Mouse (Mus musculus): Measurements from ENCODE around the gene Slc28a3. TPM values are rescaled to one million over a fixed set of nuclear protein-coding genes. Genes with fewer than 3 reads are reported as not detected.

Slc28a3 gene
- polyA plus RNA-seq, 1 experiment from 2014 or later: 1.0 TPM

GRCm38 (mm10) chr13:58610059-58610458, 618 bp downstream of the Slc28a3 start:
- no peak for ATAC-seq (ENCODE audit: insufficient number of reproducible peaks, low FRiP score, low TSS enrichment, low read depth)
- no peak overlapping the region for H3K27ac ChIP-seq
- no peak overlapping the region for H3K4me2 ChIP-seq
- no peaks in the 10 kb centered on the region for H3K9me3 ChIP-seq
- 20% methylated on average over 7 of the region's 7 CpGs for WGBS
- peaks cover 12% of the 10 kb centered on the region for H3K4me1 ChIP-seq
- H3K9ac ChIP-seq: no peak overlapping the region
- no peak overlapping the region for H3K4me3 ChIP-seq
- H3K27me3 ChIP-seq: no peaks in the 10 kb centered on the region
- no peaks in the 10 kb centered on the region for H3K36me3 ChIP-seq

GRCm38 (mm10) chr13:58601201-58601855, 9.3 kb downstream of the Slc28a3 start:
- H3K9ac ChIP-seq: no peak overlapping the region
- no peaks in the 10 kb centered on the region for H3K27me3 ChIP-seq
- ATAC-seq (ENCODE audit: insufficient number of reproducible peaks, low FRiP score, low TSS enrichment, low read depth): no peak
- H3K4me2 ChIP-seq: no peak overlapping the region
- H3K27ac ChIP-seq: no peak overlapping the region
- H3K36me3 ChIP-seq: no peaks in the 10 kb centered on the region
- 52% methylated on average over 10 of the region's 10 CpGs for WGBS
- no peaks in the 10 kb centered on the region for H3K4me1 ChIP-seq
- no peaks in the 10 kb centered on the region for H3K9me3 ChIP-seq
- H3K4me3 ChIP-seq: no peak overlapping the region

GRCm38 (mm10) chr13:58598578-58598977, 12.1 kb downstream of the Slc28a3 start:
- ATAC-seq (ENCODE audit: insufficient number of reproducible peaks, low FRiP score, low TSS enrichment, low read depth): no peak
- no peak overlapping the region for H3K4me2 ChIP-seq
- H3K9ac ChIP-seq: no peak overlapping the region
- 64% methylated on average over 4 of the region's 4 CpGs for WGBS
- no peak overlapping the region for H3K27ac ChIP-seq
- H3K4me1 ChIP-seq: no peaks in the 10 kb centered on the region
- no peaks in the 10 kb centered on the region for H3K27me3 ChIP-seq
- no peaks in the 10 kb centered on the region for H3K36me3 ChIP-seq
- H3K4me3 ChIP-seq: no peak overlapping the region
- H3K9me3 ChIP-seq: no peaks in the 10 kb centered on the region

GRCm38 (mm10) chr13:58593129-58593528, 17.5 kb downstream of the Slc28a3 start:
- no peak overlapping the region for H3K9ac ChIP-seq
- 24% methylated on average over 7 of the region's 7 CpGs for WGBS
- no peak overlapping the region for H3K4me3 ChIP-seq
- H3K4me2 ChIP-seq: no peak overlapping the region
- 0 out of 2 replicates have a peak, but pooled peaks cover 3% of the 10 kb centered on the region for H3K27me3 ChIP-seq
- H3K27ac ChIP-seq: no peak overlapping the region
- H3K9me3 ChIP-seq: no peaks in the 10 kb centered on the region
- ATAC-seq (ENCODE audit: insufficient number of reproducible peaks, low FRiP score, low TSS enrichment, low read depth): no peak
- 0 out of 2 replicates have a peak, but pooled peaks cover 10% of the 10 kb centered on the region for H3K4me1 ChIP-seq
- H3K36me3 ChIP-seq: no peaks in the 10 kb centered on the region

- Histone ChIP-seq H3K27me3 (0 out of 2 replicates have a peak, but pooled peaks cover 3% of the 10 kb centered on the region), H3K4me2 (no peak overlapping the region), H3K9ac (no peak overlapping the region), H3K36me3 (no peaks in the 10 kb centered on the region), H3K4me3 (no peak overlapping the region), H3K9me3 (no peaks in the 10 kb centered on the region), H3K27ac (no peak overlapping the region), H3K4me1 (0 out of 2 replicates have a peak, but pooled peaks cover 10% of the 10 kb centered on the region)
- no peak for ATAC-seq (ENCODE audit: insufficient number of reproducible peaks, low FRiP score, low TSS enrichment, low read depth)
- WGBS: 82% methylated on average over 7 of the region's 7 CpGs
Measured at GRCm38 (mm10) chr13:58591912-58592311, 18.8 kb downstream of the Slc28a3 start.

- Histone ChIP-seq H3K4me3 (no peak overlapping the region), H3K27me3 (0 out of 2 replicates have a peak, but pooled peaks cover 3% of the 10 kb centered on the region), H3K9ac (no peak overlapping the region), H3K36me3 (no peaks in the 10 kb centered on the region), H3K4me2 (no peak overlapping the region), H3K27ac (no peak overlapping the region), H3K4me1 (0 out of 2 replicates have a peak, but pooled peaks cover 10% of the 10 kb centered on the region), H3K9me3 (no peaks in the 10 kb centered on the region)
- ATAC-seq (ENCODE audit: insufficient number of reproducible peaks, low FRiP score, low TSS enrichment, low read depth): no peak
- 38% methylated on average over 6 of the region's 6 CpGs for WGBS
Measured at GRCm38 (mm10) chr13:58590630-58591029, 20.0 kb downstream of the Slc28a3 start.

GRCm38 (mm10) chr13:58589517-58589858, 21.2 kb downstream of the Slc28a3 start:
- Histone ChIP-seq H3K4me3 (peak overlapping the region; percentile 20), H3K9me3 (no peaks in the 10 kb centered on the region), H3K4me2 (peak overlapping the region; percentile 42), H3K9ac (no peak overlapping the region), H3K27ac (no peak overlapping the region), H3K4me1 (0 out of 2 replicates have a peak, but pooled peaks cover 10% of the 10 kb centered on the region), H3K36me3 (no peaks in the 10 kb centered on the region), H3K27me3 (0 out of 2 replicates have a peak, but pooled peaks cover 3% of the 10 kb centered on the region)
- WGBS: 2% methylated on average over 9 of the region's 9 CpGs
- ATAC-seq (ENCODE audit: insufficient number of reproducible peaks, low FRiP score, low TSS enrichment, low read depth): no peak

- 0 out of 2 replicates have a peak, but pooled peaks cover 10% of the 10 kb centered on the region for H3K4me1 ChIP-seq
- 50% methylated on average over 15 of the region's 15 CpGs for WGBS
- no peak overlapping the region for H3K9ac ChIP-seq
- H3K27ac ChIP-seq: no peak overlapping the region
- H3K4me3 ChIP-seq: peak overlapping the region; percentile 20
- H3K4me2 ChIP-seq: peak overlapping the region; percentile 42
- ATAC-seq (ENCODE audit: insufficient number of reproducible peaks, low FRiP score, low TSS enrichment, low read depth): no peak
- H3K36me3 ChIP-seq: no peaks in the 10 kb centered on the region
- no peaks in the 10 kb centered on the region for H3K9me3 ChIP-seq
- H3K27me3 ChIP-seq: 0 out of 2 replicates have a peak, but pooled peaks cover 3% of the 10 kb centered on the region
Measured at GRCm38 (mm10) chr13:58588655-58589516, 21.8 kb downstream of the Slc28a3 start.

DNA sequence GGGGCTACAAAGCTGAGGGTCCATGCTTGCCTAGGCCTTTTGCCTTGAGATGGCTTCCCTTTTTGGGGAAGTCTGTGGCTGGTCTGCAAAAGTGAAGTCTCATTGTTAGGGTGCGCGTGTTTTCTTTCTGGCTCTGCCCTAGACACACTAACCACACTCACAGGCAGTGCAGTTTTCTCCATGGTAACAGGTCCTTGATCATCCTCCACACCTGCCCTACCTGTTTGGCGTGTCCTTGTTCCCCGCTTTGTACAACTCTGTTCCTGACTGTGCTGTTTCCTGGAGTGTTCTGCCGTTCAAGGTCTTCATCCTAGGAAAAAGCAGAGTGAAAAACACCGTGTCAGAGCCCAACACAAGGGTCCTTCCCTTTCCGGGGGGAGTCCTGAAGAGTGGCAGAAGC, 22.7 kb downstream of the Slc28a3 start:
- Histone ChIP-seq H3K36me3 (no peaks in the 10 kb centered on the region), H3K27ac (no peak overlapping the region), H3K9ac (no peak overlapping the region), H3K27me3 (0 out of 2 replicates have a peak, but pooled peaks cover 3% of the 10 kb centered on the region), H3K4me1 (0 out of 2 replicates have a peak, but pooled peaks cover 6% of the 10 kb centered on the region), H3K4me3 (no peak overlapping the region), H3K4me2 (no peak overlapping the region), H3K9me3 (no peaks in the 10 kb centered on the region)
- ATAC-seq (ENCODE audit: insufficient number of reproducible peaks, low FRiP score, low TSS enrichment, low read depth): no peak
- 76% methylated on average over 7 of the region's 7 CpGs for WGBS

GRCm38 (mm10) chr13:58566181-58566580, 44.5 kb downstream of the Slc28a3 start:
- Histone ChIP-seq H3K36me3 (no peaks in the 10 kb centered on the region), H3K4me3 (no peak overlapping the region), H3K4me2 (no peak overlapping the region), H3K27me3 (no peaks in the 10 kb centered on the region), H3K9me3 (no peaks in the 10 kb centered on the region), H3K27ac (no peak overlapping the region), H3K4me1 (no peaks in the 10 kb centered on the region), H3K9ac (no peak overlapping the region)
- 81% methylated on average over 9 of the region's 9 CpGs for WGBS
- ATAC-seq (ENCODE audit: insufficient number of reproducible peaks, low FRiP score, low TSS enrichment, low read depth): no peak

- Histone ChIP-seq H3K4me3 (no peak overlapping the region), H3K4me2 (no peak overlapping the region), H3K36me3 (no peaks in the 10 kb centered on the region), H3K27ac (no peak overlapping the region), H3K4me1 (no peaks in the 10 kb centered on the region), H3K9ac (no peak overlapping the region), H3K27me3 (no peaks in the 10 kb centered on the region), H3K9me3 (no peaks in the 10 kb centered on the region)
- no peak for ATAC-seq (ENCODE audit: insufficient number of reproducible peaks, low FRiP score, low TSS enrichment, low read depth)
- WGBS: 71% methylated on average over 15 of the region's 15 CpGs
Measured at GRCm38 (mm10) chr13:58560497-58561138, 50.1 kb downstream of the Slc28a3 start.
